26 mouse cellular contexts compared by ENCODE assay signal in the genomic region with DNA sequence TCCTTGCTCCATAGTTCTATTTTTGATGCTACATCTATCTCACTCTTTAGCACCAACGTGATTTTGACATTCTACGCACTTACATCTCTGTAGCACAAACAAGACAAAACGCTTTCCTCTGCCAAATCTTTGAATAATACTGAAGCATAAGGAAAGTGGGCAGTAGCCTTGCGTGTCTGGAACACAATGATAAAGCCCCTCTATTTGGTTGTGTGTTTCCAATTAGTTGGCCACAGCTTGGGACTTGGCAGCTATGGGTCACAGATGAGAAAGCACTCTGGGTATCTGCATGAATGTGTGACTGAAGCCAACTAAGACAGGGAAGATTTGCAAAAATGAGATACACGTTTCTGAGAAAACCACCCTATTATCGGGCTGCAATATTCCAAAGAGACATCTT. TPM values are rescaled to one million over a fixed set of nuclear protein-coding genes. Genes with fewer than 3 reads are reported as not detected.
A peak's percentile ranks its signal among the peaks of the same experiment; 100 is the strongest.
DNase-seq lines count a peak whose midpoint lies in the region; ATAC-seq and TF ChIP-seq lines count a peak whose summit lies in the region.
"Had no signal": no experiment of that assay in that cellular context is flagged by ENCODE, and none has a peak within 500 bp of the region (broad histone marks: within the 10 kb centered on the region; RNA-seq: fewer than 3 reads in every experiment).

No protein-coding gene starts in this region.

- ATAC-seq in hindbrain, postnatal 0 days, result no peak
- no peak for ATAC-seq in hindbrain, embryonic 11.5 days (ENCODE audit: low FRiP score)
- ATAC-seq: CD4-positive, CD25-positive, alpha-beta regulatory T cell, adult 4 months; forebrain, embryonic 14.5 days had no signal

- no peak overlapping the region for H3K9ac ChIP-seq in hindbrain, postnatal 0 days (replicated peaks; ENCODE audit: low read length)
- H3K9ac ChIP-seq in hindbrain, embryonic 11.5 days (ENCODE audit: low read depth, low read length), result no peak overlapping the region
- H3K9ac ChIP-seq: embryonic facial prominence, embryonic 15.5 days; heart, embryonic 12.5 days; hindbrain, embryonic 15.5 days had no signal

- DNase-seq in cerebellum, adult 2 months, result no peak
- no peak for DNase-seq in cerebellum, adult 11 months
- DNase-seq in hindbrain, postnatal 0 days (ENCODE audit: low spot score), result peak; percentile 21
- DNase-seq in hindbrain, embryonic 11.5 days (ENCODE audit: low spot score), result no peak
- peak; percentile 58 for DNase-seq in left cerebral cortex, postnatal 4 days
- no peak for DNase-seq in left cerebral cortex, adult 18-20 months (ENCODE audit: low spot score in 2 of 2)
- peak; percentile 51 for DNase-seq in telencephalon, adult 2 months (ENCODE audit: low read depth, low spot score)
- DNase-seq in testis, postnatal 10 days (ENCODE audit: low spot score), result no peak
- DNase-seq: adrenal gland, adult 8-10 months; adrenal gland, postnatal 36 days; B cell, adult 2 months; cerebellum, adult 11-12 months; embryo, embryonic 11 days; gastrocnemius, adult 2 months; gastrocnemius, postnatal 25 days had no signal

- no peaks in the 10 kb centered on the region for H3K36me3 ChIP-seq in hindbrain, postnatal 0 days (ENCODE audit: insufficient read depth, low read length)
- H3K36me3 ChIP-seq in hindbrain, embryonic 11.5 days (ENCODE audit: control insufficient read depth, insufficient read depth, low read length), result no peaks in the 10 kb centered on the region
- H3K36me3 ChIP-seq: embryonic facial prominence, embryonic 15.5 days; forebrain, embryonic 10.5 days; G1E; heart, embryonic 12.5 days; hindbrain, embryonic 10.5 days; hindbrain, embryonic 15.5 days had no signal

- H3K4me1 ChIP-seq in cerebellum, adult 2 months (ENCODE audit: control insufficient read depth, insufficient read depth, low read length), result peaks cover 7% of the 10 kb centered on the region
- no peaks in the 10 kb centered on the region for H3K4me1 ChIP-seq in hindbrain, postnatal 0 days (ENCODE audit: insufficient read depth, low read length)
- H3K4me1 ChIP-seq in hindbrain, embryonic 11.5 days (replicated peaks; ENCODE audit: control insufficient read depth, insufficient read depth, low read length), result no peaks in the 10 kb centered on the region
- H3K4me1 ChIP-seq: embryonic facial prominence, embryonic 15.5 days; forebrain, embryonic 10.5 days; heart, embryonic 12.5 days; hindbrain, embryonic 10.5 days; hindbrain, embryonic 15.5 days had no signal

- WGBS in cerebellum, adult 2 months, result 14% methylated on average over 6 of the region's 6 CpGs
- WGBS in hindbrain, postnatal 0 days, result 66% methylated on average over 6 of the region's 6 CpGs
- 89% methylated on average over 6 of the region's 6 CpGs for WGBS in hindbrain, embryonic 11.5 days

- intact Hi-C loops in left cerebral cortex, postnatal 4 days (cut with DNase I), result no loop called here

- H3K27me3 ChIP-seq in cerebellum, adult 2 months (ENCODE audit: control insufficient read depth, insufficient read depth, low read length), result no peaks in the 10 kb centered on the region
- H3K27me3 ChIP-seq in hindbrain, postnatal 0 days (ENCODE audit: insufficient read depth, low read length), result no peaks in the 10 kb centered on the region
- H3K27me3 ChIP-seq in hindbrain, embryonic 11.5 days (ENCODE audit: control insufficient read depth, insufficient read depth, low read length), result no peaks in the 10 kb centered on the region
- H3K27me3 ChIP-seq: embryonic facial prominence, embryonic 15.5 days; heart, embryonic 12.5 days; hindbrain, embryonic 15.5 days had no signal

- H3K4me2 ChIP-seq in hindbrain, postnatal 0 days (ENCODE audit: low read depth, low read length), result no peak overlapping the region
- H3K4me2 ChIP-seq in hindbrain, embryonic 11.5 days (replicated peaks; ENCODE audit: low read depth, low read length), result no peak overlapping the region
- H3K4me2 ChIP-seq: embryonic facial prominence, embryonic 15.5 days; heart, embryonic 12.5 days; hindbrain, embryonic 15.5 days had no signal

- no peak for TF ChIP-seq CTCF in cerebellum, adult 2 months (IDR thresholded peaks at IDR 0.05; ENCODE audit: borderline replicate concordance, insufficient read depth, low read depth, low read length)
- no peak for TF ChIP-seq CTCF in hindbrain, postnatal 0 days (IDR thresholded peaks at IDR 0.05; ENCODE audit: low read depth)

- H3K4me3 ChIP-seq in cerebellum, adult 2 months (replicated peaks; ENCODE audit: insufficient read depth, low read depth, low read length), result no peak overlapping the region
- H3K4me3 ChIP-seq in hindbrain, postnatal 0 days (ENCODE audit: low read length), result no peak overlapping the region
- H3K4me3 ChIP-seq in hindbrain, embryonic 11.5 days (ENCODE audit: low read depth, low read length), result no peak overlapping the region
- H3K4me3 ChIP-seq: embryonic facial prominence, embryonic 15.5 days; erythroblast, embryonic 14.5 days; forebrain, embryonic 10.5 days; gastrocnemius, adult 2 months; heart, embryonic 12.5 days; hindbrain, embryonic 10.5 days; hindbrain, embryonic 15.5 days had no signal

- TF ChIP-seq POLR2A in cerebellum, adult 2 months (IDR thresholded peaks at IDR 0.05; ENCODE audit: borderline replicate concordance, insufficient read depth, low read length), result no peak

- H3K9me3 ChIP-seq in hindbrain, postnatal 0 days (ENCODE audit: low read length), result no peaks in the 10 kb centered on the region
- H3K9me3 ChIP-seq in hindbrain, embryonic 11.5 days (ENCODE audit: control insufficient read depth, low read length), result no peaks in the 10 kb centered on the region
- H3K9me3 ChIP-seq: embryonic facial prominence, embryonic 15.5 days; forebrain, embryonic 10.5 days; G1E; heart, embryonic 12.5 days; hindbrain, embryonic 10.5 days; hindbrain, embryonic 15.5 days had no signal

- H3K27ac ChIP-seq in cerebellum, adult 2 months (ENCODE audit: insufficient read depth, low read length), result peak overlapping the region; percentile 26; the same call in 1 of the 2 replicates
- H3K27ac ChIP-seq in hindbrain, postnatal 0 days, result no peak overlapping the region
- no peak overlapping the region for H3K27ac ChIP-seq in hindbrain, embryonic 11.5 days (ENCODE audit: low read depth, low read length)
- H3K27ac ChIP-seq: embryonic facial prominence, embryonic 15.5 days; forebrain, embryonic 10.5 days; gastrocnemius, adult 2 months; hindbrain, embryonic 10.5 days; hindbrain, embryonic 15.5 days had no signal

RNA-seq across cellular contexts. Expression of a gene that starts 20.6 kb away (rescaled TPM):
- polyA plus RNA-seq in cerebellum, adult 2 months (2012; rRNA removed), result 8.4 and 10.5 TPM in 2 replicates
- total RNA-seq in hindbrain, postnatal 0 days (2014; rRNA removed), result 2.4 and 3.5 TPM in 2 replicates
- 4.6 and 5.5 TPM in 2 replicates for polyA plus RNA-seq in hindbrain, postnatal 0 days (2015; fragmentation: Nextera tagmentation; extraction: Ambion mirVana)
- polyA plus RNA-seq in hindbrain, embryonic 11.5 days (2014; fragmentation: Nextera tagmentation; extraction: Ambion mirVana), result 34.2 and 37.7 TPM in 2 replicates
- 1 to 10 TPM; 4.8 to 5.3 TPM for total RNA-seq in left cerebral cortex, postnatal 4 days (2021)
- total RNA-seq in left cerebral cortex, adult 18-20 months (2021), result 1 to 10 TPM; 2.8 to 3.0 TPM
- total RNA-seq: granulocyte monocyte progenitor cell, adult 5-6 weeks had no signal
- polyA plus RNA-seq: erythroblast, embryonic 14.5 days; G1E had no signal

RNA-seq across cellular contexts. Expression of a gene that starts 33.9 kb away (rescaled TPM):
- polyA plus RNA-seq in cerebellum, adult 2 months (2012; rRNA removed), result 1.8 and 1.9 TPM in 2 replicates
- 13.9 and 15.7 TPM in 2 replicates for total RNA-seq in hindbrain, postnatal 0 days (2014; rRNA removed)
- 21.5 and 21.6 TPM in 2 replicates for polyA plus RNA-seq in hindbrain, postnatal 0 days (2015; fragmentation: Nextera tagmentation; extraction: Ambion mirVana)
- 3.2 and 3.3 TPM in 2 replicates for polyA plus RNA-seq in hindbrain, embryonic 11.5 days (2014; fragmentation: Nextera tagmentation; extraction: Ambion mirVana)
- total RNA-seq in left cerebral cortex, postnatal 4 days (2021), result 10 to 100 TPM; 11.7 to 13.7 TPM
- 1 to 10 TPM; 2.3 to 2.9 TPM for total RNA-seq in left cerebral cortex, adult 18-20 months (2021)
- total RNA-seq: common myeloid progenitor, adult 5-6 weeks; G1E; granulocyte monocyte progenitor cell, adult 5-6 weeks had no signal
- polyA plus RNA-seq: CD4-positive, CD25-positive, alpha-beta regulatory T cell, adult 4 months; erythroblast, embryonic 14.5 days; G1E had no signal

Comparison
In these comparisons a context has a peak if more than half of its experiments do, and no peak if none do; other contexts are left out.
1. DNase-seq: peak in hindbrain, postnatal 0 days (single experiment), left cerebral cortex, postnatal 4 days (single experiment) and telencephalon, adult 2 months (single experiment); none in cerebellum, adult 2 months (0 of 2), cerebellum, adult 11 months (single experiment), hindbrain, embryonic 11.5 days (single experiment), left cerebral cortex, adult 18-20 months (0 of 2) and testis, postnatal 10 days (single experiment).